Mouse (Mus musculus): ENCODE measurements around the gene Vps37b. TPM values are rescaled to one million over a fixed set of nuclear protein-coding genes. Genes with fewer than 3 reads are reported as not detected.

Vps37b gene
- polyA plus RNA-seq, 1 experiment from 2014 or later, result 50.4 TPM

- Histone ChIP-seq H3K36me3 (no peaks in the 10 kb centered on the region), H3K4me1 (peaks cover 22% of the 10 kb centered on the region), H3K4me2 (peak overlapping the region; percentile 80), H3K27me3 (replicated peaks) (peaks cover 22% of the 10 kb centered on the region; the same call in 1 of the 2 replicates), H3K9ac (replicated peaks) (peak overlapping the region; percentile 73; the same call in 1 of the 2 replicates), H3K4me3 (replicated peaks) (peak overlapping the region; percentile 71), H3K27ac (replicated peaks) (no peak overlapping the region), H3K9me3 (replicated peaks) (no peaks in the 10 kb centered on the region)
- no peak for ATAC-seq (ENCODE audit: low FRiP score)
- WGBS, result 14% methylated on average over 11 of the region's 11 CpGs
These were observed 57.4 kb downstream of the Vps37b start for GRCm38 (mm10) chr5:123974616-123975111.

DNA sequence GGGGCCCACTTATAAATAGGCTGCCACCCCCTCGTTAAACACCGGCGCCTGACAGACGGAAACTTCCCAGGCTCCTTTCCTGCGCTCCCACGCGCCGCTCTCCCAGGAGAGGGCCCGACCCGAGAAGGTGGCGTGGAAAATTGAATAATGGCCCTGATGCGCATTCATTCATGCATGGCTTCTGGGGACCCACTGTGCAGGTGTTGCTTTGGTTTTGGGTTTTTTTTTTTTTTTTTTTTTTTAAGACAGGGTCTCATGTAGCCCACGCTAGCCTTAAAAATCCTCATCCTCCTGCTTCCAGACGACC, 57.9 kb downstream of the Vps37b start:
- peak overlapping the region; percentile 66; the same call in 1 of the 2 replicates for H3K27ac ChIP-seq (replicated peaks)
- no peaks in the 10 kb centered on the region for H3K9me3 ChIP-seq (replicated peaks)
- H3K4me2 ChIP-seq, result peak overlapping the region; percentile 80
- H3K9ac ChIP-seq (replicated peaks), result peak overlapping the region; percentile 73
- peaks cover 22% of the 10 kb centered on the region for H3K4me1 ChIP-seq
- ATAC-seq (ENCODE audit: low FRiP score), result 0 out of 2 replicates have a peak, but pooled peaks have one; percentile 8
- WGBS, result 0% methylated on average over 14 of the region's 14 CpGs
- no peaks in the 10 kb centered on the region for H3K36me3 ChIP-seq
- peaks cover 22% of the 10 kb centered on the region; the same call in 1 of the 2 replicates for H3K27me3 ChIP-seq (replicated peaks)
- peak overlapping the region; percentile 71 for H3K4me3 ChIP-seq (replicated peaks)

- Histone ChIP-seq H3K27ac (replicated peaks) (peak within 1 kb of the TSS; percentile 66), H3K27me3 (replicated peaks) (peaks cover 22% of the 10 kb centered on the region; the same call in 1 of the 2 replicates), H3K4me2 (peak within 1 kb of the TSS; percentile 80), H3K36me3 (no peaks in the 10 kb centered on the region), H3K4me3 (replicated peaks) (peak within 1 kb of the TSS; percentile 71), H3K4me1 (peaks cover 22% of the 10 kb centered on the region), H3K9ac (replicated peaks) (peak within 1 kb of the TSS; percentile 73), H3K9me3 (replicated peaks) (no peaks in the 10 kb centered on the region)
- peak; percentile 77 for ATAC-seq (ENCODE audit: low FRiP score)
- under 1% methylated on average over 99 of the region's 106 CpGs for WGBS
These were observed 58.5 kb downstream of the Vps37b start, which contains the start of gene Hip1r for GRCm38 (mm10) chr5:123973299-123974178. Gene Hip1r (plus strand): TSS chr5:123973628.

- peaks cover 22% of the 10 kb centered on the region for H3K4me1 ChIP-seq
- no peak for ATAC-seq (ENCODE audit: low FRiP score)
- 49% methylated on average over 6 of the region's 6 CpGs for whole genome bisulfite sequencing
These were observed 59.6 kb downstream of the Vps37b start for GRCm38 (mm10) chr5:123972453-123972852.

GRCm38 (mm10) chr5:123970576-123970975, 61.5 kb downstream of the Vps37b start:
- Histone ChIP-seq H3K4me1 (peaks cover 17% of the 10 kb centered on the region), H3K9ac (replicated peaks) (no peak overlapping the region), H3K4me2 (no peak overlapping the region), H3K4me3 (replicated peaks) (no peak overlapping the region), H3K27me3 (replicated peaks) (peaks cover 8% of the 10 kb centered on the region; the same call in 1 of the 2 replicates), H3K9me3 (replicated peaks) (no peaks in the 10 kb centered on the region), H3K36me3 (no peaks in the 10 kb centered on the region), H3K27ac (replicated peaks) (no peak overlapping the region)
- WGBS, result 95% methylated on average over 4 of the region's 4 CpGs
- ATAC-seq (ENCODE audit: low FRiP score), result no peak

More at GRCm38 (mm10) chr5:123972453-123972852, 59.6 kb downstream of the Vps37b start:
- Histone ChIP-seq H3K36me3 (no peaks in the 10 kb centered on the region), H3K27ac (replicated peaks) (no peak overlapping the region), H3K27me3 (replicated peaks) (peaks cover 20% of the 10 kb centered on the region; the same call in 1 of the 2 replicates), H3K9ac (replicated peaks) (no peak overlapping the region), H3K4me2 (no peak overlapping the region), H3K4me3 (replicated peaks) (no peak overlapping the region), H3K9me3 (replicated peaks) (no peaks in the 10 kb centered on the region)

- Histone ChIP-seq H3K4me3 (replicated peaks) (no peak overlapping the region), H3K27ac (replicated peaks) (no peak overlapping the region), H3K9me3 (replicated peaks) (no peaks in the 10 kb centered on the region), H3K4me1 (peaks cover 4% of the 10 kb centered on the region), H3K4me2 (no peak overlapping the region), H3K9ac (replicated peaks) (no peak overlapping the region), H3K27me3 (replicated peaks) (0 out of 2 replicates have a peak, but pooled peaks cover 6% of the 10 kb centered on the region), H3K36me3 (no peaks in the 10 kb centered on the region)
- 73% methylated on average over 8 of the region's 8 CpGs for WGBS
- ATAC-seq (ENCODE audit: low FRiP score), result no peak
These were observed 62.9 kb downstream of the Vps37b start for GRCm38 (mm10) chr5:123969216-123969615.

- Histone ChIP-seq H3K27me3 (replicated peaks) (0 out of 2 replicates have a peak, but pooled peaks cover 6% of the 10 kb centered on the region), H3K4me2 (no peak overlapping the region), H3K27ac (replicated peaks) (no peak overlapping the region), H3K4me1 (peaks cover 4% of the 10 kb centered on the region), H3K9me3 (replicated peaks) (no peaks in the 10 kb centered on the region), H3K36me3 (no peaks in the 10 kb centered on the region), H3K9ac (replicated peaks) (no peak overlapping the region), H3K4me3 (replicated peaks) (no peak overlapping the region)
- WGBS, result 84% methylated on average over 5 of the region's 5 CpGs
- ATAC-seq (ENCODE audit: low FRiP score), result no peak
These were observed 63.6 kb downstream of the Vps37b start for GRCm38 (mm10) chr5:123968468-123968867.

DNA sequence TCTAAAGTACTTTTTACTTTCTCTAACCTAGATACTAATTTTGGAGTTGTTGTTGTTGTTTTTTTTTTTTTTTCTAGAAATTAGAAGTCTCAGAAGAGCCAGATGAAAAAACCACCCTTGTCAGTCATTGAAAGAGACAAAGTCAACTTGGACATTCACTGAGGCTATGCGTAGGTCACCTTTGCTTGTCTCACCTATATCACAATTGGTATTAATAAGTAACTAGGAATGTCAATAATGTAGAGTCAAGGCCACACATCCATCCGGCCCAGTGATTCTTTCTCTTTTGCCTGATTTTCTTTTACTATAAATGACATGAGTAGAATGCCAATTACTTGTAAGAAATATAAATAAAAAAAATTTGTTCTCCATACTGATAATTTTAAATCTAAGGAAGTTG, 65.3 kb downstream of the Vps37b start:
- Histone ChIP-seq H3K27ac (replicated peaks) (no peak overlapping the region), H3K27me3 (replicated peaks) (0 out of 2 replicates have a peak, but pooled peaks cover 3% of the 10 kb centered on the region), H3K36me3 (no peaks in the 10 kb centered on the region), H3K4me2 (no peak overlapping the region), H3K4me1 (no peaks in the 10 kb centered on the region), H3K4me3 (replicated peaks) (no peak overlapping the region), H3K9ac (replicated peaks) (no peak overlapping the region), H3K9me3 (replicated peaks) (no peaks in the 10 kb centered on the region)
- no peak for ATAC-seq (ENCODE audit: low FRiP score)
- WGBS, result 95% methylated on average over 2 of the region's 2 CpGs

DNA sequence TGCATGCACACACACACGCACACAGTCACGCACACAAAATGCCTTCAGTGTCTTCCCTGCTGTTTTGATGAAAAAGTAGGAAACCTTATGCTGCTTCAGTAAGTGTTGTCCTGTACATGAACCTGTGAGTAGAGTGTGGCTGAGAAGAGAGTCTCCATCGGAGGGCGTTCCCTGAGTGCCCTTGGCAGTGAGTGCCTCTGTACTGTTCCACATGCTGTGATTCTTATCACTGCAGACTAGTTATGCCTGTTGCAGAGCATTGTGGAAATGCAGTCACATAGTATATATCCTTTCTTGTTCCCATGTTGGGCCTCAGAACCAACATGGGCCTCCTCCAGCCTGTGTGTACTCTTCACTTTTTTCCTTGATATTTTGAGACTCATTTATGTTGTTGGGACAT, 67.9 kb downstream of the Vps37b start:
- no peaks in the 10 kb centered on the region for H3K27me3 ChIP-seq (replicated peaks)
- 90% methylated on average over 4 of the region's 4 CpGs for WGBS
- H3K36me3 ChIP-seq, result no peaks in the 10 kb centered on the region
- no peak overlapping the region for H3K9ac ChIP-seq (replicated peaks)
- no peaks in the 10 kb centered on the region for H3K4me1 ChIP-seq
- ATAC-seq (ENCODE audit: low FRiP score), result no peak
- H3K27ac ChIP-seq (replicated peaks), result no peak overlapping the region
- no peak overlapping the region for H3K4me2 ChIP-seq
- H3K4me3 ChIP-seq (replicated peaks), result no peak overlapping the region
- H3K9me3 ChIP-seq (replicated peaks), result no peaks in the 10 kb centered on the region

DNA sequence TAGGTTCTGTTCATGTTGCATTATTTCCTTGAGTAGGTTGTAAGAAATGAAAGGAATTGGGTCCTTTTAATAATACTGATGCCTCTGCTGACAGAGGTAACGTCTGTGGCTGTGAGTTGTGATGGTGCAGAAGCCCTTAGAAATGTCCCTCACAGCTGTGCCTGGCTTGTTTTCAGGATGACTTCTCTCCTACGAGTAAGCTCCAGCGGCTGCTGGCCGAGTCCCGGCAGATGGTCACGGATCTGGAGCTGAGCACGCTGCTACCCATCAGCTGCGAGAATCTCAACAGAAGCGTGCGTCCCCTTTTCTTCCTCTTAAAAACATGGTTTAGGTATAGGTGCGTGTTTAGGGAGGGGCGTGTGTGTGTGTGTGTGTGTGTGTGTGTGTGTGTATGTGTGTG, 71.0 kb downstream of the Vps37b start:
- H3K4me2 ChIP-seq, result no peak overlapping the region
- no peak overlapping the region for H3K27ac ChIP-seq (replicated peaks)
- no peaks in the 10 kb centered on the region for H3K36me3 ChIP-seq
- H3K27me3 ChIP-seq (replicated peaks), result no peaks in the 10 kb centered on the region
- ATAC-seq (ENCODE audit: low FRiP score), result no peak
- H3K4me3 ChIP-seq (replicated peaks), result no peak overlapping the region
- no peaks in the 10 kb centered on the region for H3K4me1 ChIP-seq
- WGBS, result 81% methylated on average over 11 of the region's 12 CpGs
- H3K9ac ChIP-seq (replicated peaks), result no peak overlapping the region
- no peaks in the 10 kb centered on the region for H3K9me3 ChIP-seq (replicated peaks)

- Histone ChIP-seq H3K4me3 (replicated peaks) (no peak overlapping the region), H3K9ac (replicated peaks) (no peak overlapping the region), H3K27me3 (replicated peaks) (no peaks in the 10 kb centered on the region), H3K9me3 (replicated peaks) (no peaks in the 10 kb centered on the region), H3K27ac (replicated peaks) (no peak overlapping the region), H3K4me1 (no peaks in the 10 kb centered on the region), H3K36me3 (no peaks in the 10 kb centered on the region), H3K4me2 (no peak overlapping the region)
- ATAC-seq (ENCODE audit: low FRiP score), result no peak
- 75% methylated on average over 8 of the region's 8 CpGs for WGBS
These were observed 71.9 kb downstream of the Vps37b start for GRCm38 (mm10) chr5:123960129-123960528.

- no peaks in the 10 kb centered on the region for H3K27me3 ChIP-seq (replicated peaks)
These were observed 73.1 kb downstream of the Vps37b start for GRCm38 (mm10) chr5:123959018-123959417.

More at GRCm38 (mm10) chr5:123959018-123959417, 73.1 kb downstream of the Vps37b start:
- H3K9ac ChIP-seq (replicated peaks), result no peak overlapping the region
- WGBS, result 76% methylated on average over 3 of the region's 3 CpGs
- H3K4me1 ChIP-seq, result no peaks in the 10 kb centered on the region
- H3K27ac ChIP-seq (replicated peaks), result no peak overlapping the region
- H3K4me3 ChIP-seq (replicated peaks), result no peak overlapping the region
- H3K9me3 ChIP-seq (replicated peaks), result no peaks in the 10 kb centered on the region
- ATAC-seq (ENCODE audit: low FRiP score), result no peak
- H3K36me3 ChIP-seq, result no peaks in the 10 kb centered on the region
- no peak overlapping the region for H3K4me2 ChIP-seq
